Mouse (Mus musculus) lung, embryonic 14.5 days (tissue): ENCODE measurements at regions not wholly inside any gene's neighbourhood (a gene's known extent, or its start where the extent isn't known, plus 50 kb on each side); places are given as distances from the start of the nearest gene placed in this dataset.
"Not testable (repeated sequence)": the region's sequence is repeated elsewhere in the genome, so short reads cannot be mapped to it uniquely, and the experiment has no call there.

Source experiments
- ATAC-seq: fragments of 200-750 bp; cut with Nextera tagmentation; 2 replicates; pipeline ENCODE4 v1.8.0; 2017; ENCODE audit warnings: mild to moderate bottlenecking, moderate TSS enrichment, moderate library complexity; ENCODE audit not compliant: insufficient read depth
- DNase-seq: peaks from one replicate; pipeline ENCODE4 v3.0.0-alpha.2; 2015
- H3K27ac ChIP-seq: fragments of 300-500 bp; sonication (generic); 2 replicates; pipeline ENCODE4 v1.5.1; 2014; ENCODE audit warnings: low read depth, mild to moderate bottlenecking, moderate library complexity
- H3K27me3 ChIP-seq: fragments of 300-500 bp; sonication (generic); 2 replicates; pipeline ENCODE4 v1.6.1; 2014; ENCODE audit warnings: low read length, control low read depth; ENCODE audit not compliant: insufficient read depth
- H3K36me3 ChIP-seq: fragments of 300-500 bp; sonication (generic); 2 replicates; pipeline ENCODE4 v1.6.1; 2014; ENCODE audit warnings: control low read depth; ENCODE audit not compliant: insufficient read depth
- H3K4me1 ChIP-seq: fragments of 300-500 bp; sonication (generic); 2 replicates; pipeline ENCODE4 v1.6.1; 2014; ENCODE audit warnings: antibody characterized with exemption, control low read depth; ENCODE audit not compliant: insufficient read depth
- H3K4me2 ChIP-seq: fragments of 300-500 bp; sonication (generic); 2 replicates; pipeline ENCODE4 v1.6.1; 2014; ENCODE audit warnings: mild to moderate bottlenecking
- H3K4me3 ChIP-seq: fragments of 300-500 bp; sonication (generic); 2 replicates; pipeline ENCODE4 v1.5.1; 2014; ENCODE audit warnings: low read depth, low read length
- H3K9ac ChIP-seq: fragments of 300-500 bp; sonication (generic); 2 replicates; pipeline ENCODE4 v1.6.1; 2014
- H3K9me3 ChIP-seq: fragments of 300-500 bp; sonication (generic); 2 replicates; pipeline ENCODE4 v1.6.1; 2016; ENCODE audit warnings: low read depth, low read length, control low read depth
- CTCF ChIP-seq: IDR thresholded peaks from 2 replicates; pipeline ENCODE4 v1.5.1; 2016; ENCODE audit warnings: antibody characterized with exemption, low read depth
- WGBS: fragments of 180-500 bp; shearing (Covaris S2); extraction: QIAGEN DNeasy Blood & Tissue Kit; methylation state at CpG from one replicate; pipeline ENCODE4 v1.1.7; 2014; 5-methylcytosine and 5-hydroxymethylcytosine counted together

DNA sequence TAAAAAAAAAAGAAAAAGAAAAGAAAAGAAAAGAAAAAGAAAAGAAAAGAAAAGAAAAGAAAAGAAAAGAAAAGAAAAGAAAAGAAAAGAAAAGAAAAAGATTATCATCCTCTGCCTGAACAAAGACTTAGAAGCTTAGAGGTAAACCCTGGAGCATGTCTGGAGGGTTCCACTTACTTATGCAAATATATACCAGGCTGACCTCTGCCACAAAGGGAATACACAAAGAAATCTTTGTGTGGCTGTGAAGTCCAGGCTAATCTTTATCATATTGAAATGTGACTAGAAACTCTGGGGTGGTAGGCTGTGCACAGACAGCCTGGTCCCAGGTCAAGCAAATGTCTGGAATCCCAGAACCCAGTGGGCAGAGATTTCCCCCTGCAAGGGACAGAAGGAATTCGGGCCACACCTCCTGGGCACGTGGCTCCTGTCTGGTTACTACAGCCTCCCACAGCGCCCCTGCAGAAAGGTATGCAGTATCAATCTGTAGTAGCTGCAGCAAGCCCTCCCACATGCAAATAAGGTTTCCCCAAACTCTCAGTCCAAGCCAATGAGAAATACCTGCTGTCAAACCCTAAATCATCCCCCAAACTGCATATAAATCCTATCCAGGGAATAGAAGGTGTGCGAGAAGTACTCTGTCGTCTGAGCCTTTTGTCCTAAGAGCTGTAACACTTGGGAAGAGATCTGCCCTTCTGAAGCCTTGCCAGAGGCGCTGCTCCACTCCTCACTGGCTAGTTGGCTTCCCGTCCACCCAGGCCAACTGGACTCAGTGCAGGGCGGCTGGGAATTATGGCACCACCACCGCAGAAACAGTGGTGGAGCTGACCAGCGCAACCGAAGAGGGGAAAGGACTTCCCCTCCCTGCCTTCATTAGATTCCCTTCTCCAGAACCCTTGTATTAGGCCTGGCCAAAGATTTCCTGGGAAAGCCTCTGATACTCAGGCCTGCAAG lies 688.4 kb upstream of the Cdh8 start:
- ATAC-seq (peak; percentile 58), DNase-seq (peak; percentile 10)
- H3K4me2 ChIP-seq: no peak overlapping the region

DNA sequence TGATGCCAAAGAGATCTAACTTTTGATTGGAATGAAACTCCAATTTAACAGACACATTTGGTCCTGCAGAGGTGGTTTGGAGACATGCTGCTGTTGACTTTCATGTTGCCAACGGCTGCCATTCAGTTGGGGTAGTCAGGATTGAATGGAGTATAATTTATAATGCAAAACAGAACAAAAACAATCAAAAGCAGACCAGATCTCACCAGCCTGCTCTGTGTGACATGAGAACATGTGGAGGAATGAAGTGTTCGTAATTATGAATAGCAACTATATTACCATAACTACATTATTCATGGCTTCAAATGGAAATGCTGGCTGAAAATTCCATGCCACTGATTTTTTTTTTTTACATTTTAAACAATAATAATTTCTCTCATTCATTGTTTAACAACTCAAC lies 685.7 kb upstream of the Cdh8 start:
- Histone ChIP-seq H3K27ac (no peak overlapping the region), H3K9me3 (no peaks in the 10 kb centered on the region), H3K36me3 (no peaks in the 10 kb centered on the region), H3K27me3 (no peaks in the 10 kb centered on the region), H3K4me1 (no peaks in the 10 kb centered on the region), H3K4me3 (no peak overlapping the region), H3K9ac (no peak overlapping the region), H3K4me2 (no peak overlapping the region)
- WGBS: 74% methylated on average over 2 of the region's 2 CpGs
- TF ChIP-seq CTCF: no peak
- ATAC-seq (no peak), DNase-seq (no peak)

More for the DNA sequence above, 688.4 kb upstream of the Cdh8 start:
- H3K27ac ChIP-seq: no peak overlapping the region
- H3K36me3 ChIP-seq: no peaks in the 10 kb centered on the region
- no peaks in the 10 kb centered on the region for H3K4me1 ChIP-seq
- TF ChIP-seq CTCF: no peak
- no peaks in the 10 kb centered on the region for H3K27me3 ChIP-seq
- 57% methylated on average over 11 of the region's 11 CpGs for WGBS
- H3K4me3 ChIP-seq: no peak overlapping the region
- no peaks in the 10 kb centered on the region for H3K9me3 ChIP-seq
- no peak overlapping the region for H3K9ac ChIP-seq

DNA sequence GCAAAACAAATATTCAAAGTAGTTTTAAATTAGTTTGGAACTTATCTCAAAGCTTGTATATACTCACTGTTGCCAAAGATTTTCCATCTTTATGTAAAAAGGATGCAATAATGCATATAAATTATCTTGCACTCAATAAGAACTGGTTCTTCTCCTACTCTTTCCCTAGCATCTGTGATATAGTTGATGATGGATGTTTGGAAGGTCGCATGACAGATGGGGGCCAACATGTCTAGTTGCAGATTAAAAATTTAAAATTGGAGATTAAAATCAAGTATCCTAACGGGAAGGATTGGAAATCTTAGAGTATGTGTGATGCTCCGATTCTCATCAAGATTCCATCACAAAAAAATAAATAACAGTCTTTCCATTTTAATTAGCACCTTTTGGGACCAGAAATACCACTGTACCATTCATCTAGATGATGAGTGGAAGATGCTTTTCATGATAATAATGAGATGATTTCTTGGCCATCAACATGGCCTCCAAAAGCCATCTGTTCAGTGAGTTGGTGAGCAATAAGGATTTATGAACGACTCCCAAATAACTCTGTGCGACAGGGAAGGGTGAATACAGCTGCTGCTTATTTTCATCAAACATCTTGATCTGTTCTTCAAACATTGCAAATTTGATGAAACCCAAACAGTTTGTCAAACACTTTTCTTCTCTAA lies 655.9 kb upstream of the Cdh8 start:
- no peaks in the 10 kb centered on the region for H3K9me3 ChIP-seq
- no peak overlapping the region for H3K27ac ChIP-seq
- H3K36me3 ChIP-seq: no peaks in the 10 kb centered on the region
- no peak overlapping the region for H3K4me3 ChIP-seq
- DNase-seq (no peak), ATAC-seq (no peak)
- H3K9ac ChIP-seq: no peak overlapping the region
- 78% methylated on average over 5 of the region's 5 CpGs for WGBS
- no peaks in the 10 kb centered on the region for H3K27me3 ChIP-seq
- no peaks in the 10 kb centered on the region for H3K4me1 ChIP-seq
- no peak for TF ChIP-seq CTCF
- no peak overlapping the region for H3K4me2 ChIP-seq

DNA sequence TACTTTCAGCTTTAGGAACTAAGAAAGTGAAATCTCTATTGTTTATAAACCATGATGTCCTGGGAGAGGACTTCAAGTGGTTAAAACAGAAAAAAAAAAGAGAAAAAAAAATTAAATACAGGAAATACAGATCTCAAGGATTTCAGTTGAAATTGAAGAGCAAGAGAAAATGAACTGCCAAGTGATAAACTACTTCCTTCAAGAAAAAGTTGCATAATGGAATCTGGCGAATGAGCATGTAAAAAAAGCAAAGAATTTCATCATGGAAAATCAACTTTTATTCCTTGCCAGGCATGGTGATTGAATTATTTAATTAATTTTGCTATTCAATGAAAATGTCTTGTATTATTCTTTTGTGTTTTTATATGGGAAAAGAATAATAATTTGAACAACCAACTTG lies 653.5 kb upstream of the Cdh8 start:
- no peak for TF ChIP-seq CTCF
- Histone ChIP-seq H3K4me2 (no peak overlapping the region), H3K27ac (no peak overlapping the region), H3K4me1 (no peaks in the 10 kb centered on the region), H3K9ac (no peak overlapping the region), H3K9me3 (no peaks in the 10 kb centered on the region), H3K27me3 (no peaks in the 10 kb centered on the region), H3K4me3 (no peak overlapping the region), H3K36me3 (no peaks in the 10 kb centered on the region)
- 36% methylated on average over 1 of the region's 1 CpGs for WGBS
- DNase-seq (peak; percentile 82), ATAC-seq (peak; percentile 35; the same call in 1 of the 2 replicates)

DNA sequence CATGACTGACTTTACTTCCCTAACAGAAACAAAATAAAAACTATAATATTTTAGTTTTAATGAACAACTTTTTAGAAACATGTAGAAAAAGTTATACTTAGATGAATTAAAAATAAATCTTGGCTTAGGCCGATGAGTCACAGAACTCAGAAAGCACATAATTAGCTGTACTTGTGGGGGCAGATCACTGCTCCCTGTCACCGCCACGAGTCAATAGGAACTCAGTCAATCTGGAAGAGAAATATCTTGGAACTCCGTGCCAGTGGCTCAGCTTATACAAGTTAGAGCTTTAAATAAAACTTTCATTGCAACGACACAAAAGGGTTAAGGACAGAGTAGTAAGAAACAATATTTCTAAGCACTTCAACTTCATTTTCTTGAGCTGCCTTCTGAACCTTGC lies 622.7 kb upstream of the Cdh8 start:
- DNase-seq (peak; percentile 56), ATAC-seq (no peak)

DNA sequence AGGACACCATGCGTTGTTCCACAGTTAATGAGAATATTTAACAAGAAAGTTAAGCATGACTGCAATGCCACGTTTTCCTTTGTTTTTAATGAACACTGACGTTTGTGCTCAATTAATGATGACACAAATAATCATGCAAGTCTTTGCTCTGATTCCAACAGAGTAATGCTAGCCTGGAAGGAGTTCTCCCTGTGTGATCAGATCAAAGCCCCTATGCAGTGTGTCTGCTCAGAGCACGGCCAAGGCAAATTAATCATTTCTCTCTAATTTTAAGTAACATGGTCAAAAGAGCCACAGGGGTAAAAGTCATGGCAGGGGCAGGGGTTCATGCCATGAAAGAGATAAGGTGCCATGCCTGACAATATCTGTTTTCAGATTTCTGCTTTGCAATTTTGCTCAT lies 618.2 kb upstream of the Cdh8 start:
- no peaks in the 10 kb centered on the region for H3K27me3 ChIP-seq
- no peak overlapping the region for H3K9ac ChIP-seq
- no peak for TF ChIP-seq CTCF
- no peaks in the 10 kb centered on the region for H3K36me3 ChIP-seq
- H3K9me3 ChIP-seq: no peaks in the 10 kb centered on the region
- DNase-seq (no peak), ATAC-seq (no peak)
- WGBS: 59% methylated on average over 4 of the region's 4 CpGs
- no peak overlapping the region for H3K27ac ChIP-seq
- no peak overlapping the region for H3K4me2 ChIP-seq
- no peak overlapping the region for H3K4me3 ChIP-seq
- H3K4me1 ChIP-seq: no peaks in the 10 kb centered on the region

More for the DNA sequence above, 622.7 kb upstream of the Cdh8 start:
- H3K27me3 ChIP-seq: no peaks in the 10 kb centered on the region
- no peak for TF ChIP-seq CTCF
- 38% methylated on average over 5 of the region's 5 CpGs for WGBS
- no peak overlapping the region for H3K4me3 ChIP-seq
- no peaks in the 10 kb centered on the region for H3K36me3 ChIP-seq
- no peak overlapping the region for H3K4me2 ChIP-seq
- no peaks in the 10 kb centered on the region for H3K9me3 ChIP-seq
- H3K27ac ChIP-seq: no peak overlapping the region
- no peak overlapping the region for H3K9ac ChIP-seq
- H3K4me1 ChIP-seq: no peaks in the 10 kb centered on the region

DNA sequence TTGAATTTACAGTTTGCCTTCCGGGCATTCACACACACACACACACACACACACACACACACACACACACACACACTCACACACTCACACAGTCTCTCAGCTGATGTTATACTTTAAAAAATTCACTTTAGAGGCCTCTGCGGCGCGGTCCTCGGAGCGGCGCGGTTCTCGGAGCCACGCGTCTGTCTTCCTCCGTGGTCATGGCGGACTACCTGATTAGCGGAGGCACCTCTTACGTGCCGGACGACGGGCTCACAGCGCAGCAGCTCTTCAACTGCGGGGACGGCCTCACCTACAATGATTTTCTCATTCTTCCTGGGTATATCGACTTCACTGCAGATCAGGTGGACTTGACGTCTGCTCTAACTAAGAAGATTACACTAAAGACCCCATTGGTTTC lies 614.1 kb upstream of the Cdh8 start:
- H3K27me3 ChIP-seq, H3K36me3 ChIP-seq, H3K4me3 ChIP-seq, H3K9me3 ChIP-seq, H3K9ac ChIP-seq, ATAC-seq, H3K27ac ChIP-seq, H3K4me2 ChIP-seq, DNase-seq, H3K4me1 ChIP-seq: not testable (repeated sequence)
- WGBS: 96% methylated on average over 18 of the region's 23 CpGs
